Mouse (Mus musculus): ENCODE measurements around the gene Xpnpep1.
A peak's percentile ranks its signal among the peaks of the same experiment; 100 is the strongest.

Xpnpep1 gene

GRCm38 (mm10) chr19:53032647-53033046 is 7.4 kb downstream of the Xpnpep1 start:
- no peak for DNase-seq (ENCODE audit: low read depth, low spot score)

- DNase-seq (ENCODE audit: low read depth, low spot score): no peak
These were observed 8.1 kb downstream of the Xpnpep1 start for GRCm38 (mm10) chr19:53031957-53032371.

GRCm38 (mm10) chr19:53030279-53030678 is 9.7 kb downstream of the Xpnpep1 start:
- DNase-seq (ENCODE audit: low read depth, low spot score): no peak

GRCm38 (mm10) chr19:53029686-53030085 is 10.3 kb downstream of the Xpnpep1 start:
- no peak for DNase-seq (ENCODE audit: low read depth, low spot score)

GRCm38 (mm10) chr19:53029045-53029444 is 11.0 kb downstream of the Xpnpep1 start:
- peak; percentile 67 for DNase-seq (ENCODE audit: low read depth, low spot score)

GRCm38 (mm10) chr19:53028216-53028615 is 11.8 kb downstream of the Xpnpep1 start:
- no peak for DNase-seq (ENCODE audit: low read depth, low spot score)

- DNase-seq (ENCODE audit: low read depth, low spot score): peak; percentile 86
These were observed 16.8 kb downstream of the Xpnpep1 start for GRCm38 (mm10) chr19:53023189-53023588.

- DNase-seq (ENCODE audit: low read depth, low spot score): no peak
These were observed 17.9 kb downstream of the Xpnpep1 start for GRCm38 (mm10) chr19:53022037-53022614.

GRCm38 (mm10) chr19:53021537-53021936 is 18.5 kb downstream of the Xpnpep1 start:
- peak; percentile 54 for DNase-seq (ENCODE audit: low read depth, low spot score)

GRCm38 (mm10) chr19:53019716-53020463 is 20.1 kb downstream of the Xpnpep1 start:
- DNase-seq (ENCODE audit: low read depth, low spot score): peak; percentile 83

GRCm38 (mm10) chr19:53017954-53018353 is 22.1 kb downstream of the Xpnpep1 start:
- no peak for DNase-seq (ENCODE audit: low read depth, low spot score)

- DNase-seq (ENCODE audit: low read depth, low spot score): no peak
These were observed 22.8 kb downstream of the Xpnpep1 start for GRCm38 (mm10) chr19:53017248-53017647.

GRCm38 (mm10) chr19:53014910-53015710 is 24.9 kb downstream of the Xpnpep1 start:
- DNase-seq (ENCODE audit: low read depth, low spot score): no peak

- no peak for DNase-seq (ENCODE audit: low read depth, low spot score)
These were observed 26.3 kb downstream of the Xpnpep1 start for GRCm38 (mm10) chr19:53013744-53014143.

GRCm38 (mm10) chr19:53013341-53013740 is 26.7 kb downstream of the Xpnpep1 start:
- DNase-seq (ENCODE audit: low read depth, low spot score): no peak

GRCm38 (mm10) chr19:53010941-53011340 is 29.1 kb downstream of the Xpnpep1 start:
- DNase-seq (ENCODE audit: low read depth, low spot score): no peak

- no peak for DNase-seq (ENCODE audit: low read depth, low spot score)
These were observed 31.1 kb downstream of the Xpnpep1 start for GRCm38 (mm10) chr19:53008921-53009320.

- peak; percentile 75 for DNase-seq (ENCODE audit: low read depth, low spot score)
These were observed 31.9 kb downstream of the Xpnpep1 start for GRCm38 (mm10) chr19:53008020-53008705.

GRCm38 (mm10) chr19:53005978-53006377 is 34.0 kb downstream of the Xpnpep1 start:
- DNase-seq (ENCODE audit: low read depth, low spot score): no peak

GRCm38 (mm10) chr19:53003554-53004365 is 36.3 kb downstream of the Xpnpep1 start:
- DNase-seq (ENCODE audit: low read depth, low spot score): no peak

All from ES-CJ7 (cell line).